Mouse (Mus musculus) brain, embryonic 14.5 days (tissue): Measurements from ENCODE around the gene Cnp. TPM values are rescaled to one million over a fixed set of nuclear protein-coding genes. Genes with fewer than 3 reads are reported as not detected.

Source experiments
- DNase-seq: peaks from one replicate; pipeline ENCODE4 v3.0.0-alpha.2; 2011; ENCODE audit warnings: low read depth
- CTCF ChIP-seq: fragments of 200-500 bp; IDR thresholded peaks from 2 replicates; pipeline ENCODE4 v1.5.1; 2012; ENCODE audit warnings: inconsistent platforms, mild to moderate bottlenecking, moderate library complexity, borderline replicate concordance; ENCODE audit not compliant: insufficient read depth, insufficient read length; ENCODE audit errors: extremely low read depth
- POLR2A ChIP-seq: fragments of 200-500 bp; IDR thresholded peaks from 2 replicates; pipeline ENCODE4 v1.6.1; 2012; ENCODE audit warnings: mild to moderate bottlenecking, inconsistent platforms, borderline replicate concordance; ENCODE audit not compliant: poor library complexity, insufficient read depth, insufficient read length, severe bottlenecking; ENCODE audit errors: extremely low read depth
- polyA plus RNA-seq: library from polyadenylated mRNA; depleted of rRNA; stranded (reverse); fragments of >200 nt; gene quantifications from 2 replicates; pipeline ENCODE4 v1.2.3, GENCODE M21; 2012

The Cnp gene
- polyA plus RNA-seq, 1 experiment: 22.4 TPM

DNA sequence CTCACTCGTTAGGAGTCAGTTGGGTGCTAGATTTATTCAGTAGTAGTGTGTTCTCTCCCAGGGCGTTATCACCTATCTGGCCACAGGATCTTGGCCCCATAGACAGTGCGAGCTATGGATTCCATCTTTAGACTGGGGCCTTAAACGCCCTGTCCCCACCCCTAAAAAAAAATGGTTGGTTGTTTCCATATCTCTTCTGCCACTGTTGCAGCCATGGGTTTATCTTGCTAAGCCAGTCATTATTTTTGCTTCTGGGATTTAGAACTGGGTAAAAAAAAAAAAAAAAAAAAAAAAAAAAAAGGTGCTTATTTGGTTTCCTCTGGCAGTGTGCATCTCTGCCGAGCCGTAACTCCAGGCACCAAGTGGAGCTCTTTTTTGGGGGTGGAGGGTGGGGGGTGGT, 10.0 kb upstream of the Cnp start:
- DNase-seq: no peak
- TF ChIP-seq POLR2A (no peak), CTCF (no peak)

DNA sequence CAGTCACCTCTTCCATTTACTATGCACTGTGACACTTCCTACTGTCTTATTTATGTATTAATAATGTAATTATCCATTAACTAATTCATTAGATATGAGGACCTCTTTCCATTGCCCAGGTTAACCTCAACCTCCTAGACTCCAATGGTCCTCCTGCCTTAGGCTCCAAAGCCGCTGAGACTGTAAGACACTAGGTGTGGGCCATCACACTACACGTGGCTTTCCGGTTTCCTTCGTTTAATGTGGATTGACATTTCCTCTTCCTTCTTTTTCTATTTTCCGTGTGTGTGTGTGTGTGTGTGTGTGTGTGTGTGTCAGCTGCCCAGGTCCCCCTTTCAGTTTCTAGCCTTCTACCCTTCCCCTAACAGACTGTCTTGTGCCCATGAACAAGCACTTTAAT, 7.5 kb upstream of the Cnp start:
- no peak for DNase-seq
- TF ChIP-seq CTCF: no peak
- no peak for TF ChIP-seq POLR2A

DNA sequence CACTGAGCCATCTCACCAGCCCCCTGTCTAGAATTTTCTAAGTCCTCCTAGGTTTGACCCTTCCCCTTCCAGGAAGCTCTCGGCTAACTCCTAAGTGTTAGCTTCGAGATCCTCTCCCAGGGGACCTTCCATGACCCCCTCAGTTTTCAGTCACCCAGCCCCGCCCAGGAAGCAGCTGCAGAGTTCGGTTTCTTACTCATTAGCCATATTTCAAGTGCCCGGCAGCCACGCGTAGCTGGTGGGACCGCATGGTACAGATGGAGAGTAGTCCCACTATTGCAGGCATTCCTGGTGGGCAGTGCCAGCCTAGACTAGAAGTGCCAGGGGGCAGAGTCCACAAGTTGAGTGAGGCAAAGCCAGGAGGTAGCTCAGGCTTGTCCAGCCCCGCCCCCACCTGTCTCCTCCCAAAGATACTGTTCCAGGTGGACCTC, 6.9 kb upstream of the Cnp start:
- no peak for DNase-seq
- TF ChIP-seq POLR2A: no peak
- TF ChIP-seq CTCF: no peak

DNA sequence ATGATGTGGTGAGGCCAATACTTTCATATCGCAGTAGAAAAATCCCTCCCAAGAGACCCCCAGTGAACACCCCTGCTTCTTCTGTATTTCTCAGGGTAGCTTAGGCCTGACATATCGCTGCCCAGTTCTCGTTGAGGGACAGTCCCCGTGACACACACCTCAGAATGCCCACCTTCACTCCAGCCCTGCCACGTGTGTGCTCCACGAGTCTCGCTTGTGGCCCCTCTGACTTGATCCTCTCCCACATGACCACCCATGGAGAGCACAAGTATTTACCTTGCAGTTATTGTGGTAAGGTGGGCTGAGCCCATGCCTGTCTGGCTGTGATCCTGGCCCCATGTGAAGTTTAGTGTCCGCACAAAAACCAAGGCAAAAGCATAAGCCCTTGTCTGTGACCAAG, 6.0 kb upstream of the Cnp start:
- TF ChIP-seq CTCF (no peak), POLR2A (no peak)
- DNase-seq: no peak

DNA sequence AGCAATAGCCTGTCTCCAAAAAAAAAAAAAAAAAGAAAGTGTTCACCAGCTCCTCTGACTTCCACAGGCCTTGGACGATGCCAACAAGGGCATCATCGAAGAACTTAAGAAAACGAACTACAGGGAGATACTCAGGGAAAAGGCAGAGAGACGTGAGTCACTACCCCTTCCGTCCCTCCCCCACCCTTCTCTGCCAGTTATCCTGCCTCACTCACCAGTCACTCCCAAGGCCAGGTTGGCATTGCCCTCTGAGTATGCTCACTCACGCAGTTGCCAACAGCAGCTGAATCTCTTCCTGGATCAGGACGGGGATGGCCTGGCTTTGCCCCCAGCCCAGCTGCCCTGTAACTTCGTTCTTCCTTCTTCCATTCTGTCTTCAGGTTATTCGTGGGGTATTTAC, 4.9 kb upstream of the Cnp start:
- TF ChIP-seq CTCF (no peak), POLR2A (no peak)

DNA sequence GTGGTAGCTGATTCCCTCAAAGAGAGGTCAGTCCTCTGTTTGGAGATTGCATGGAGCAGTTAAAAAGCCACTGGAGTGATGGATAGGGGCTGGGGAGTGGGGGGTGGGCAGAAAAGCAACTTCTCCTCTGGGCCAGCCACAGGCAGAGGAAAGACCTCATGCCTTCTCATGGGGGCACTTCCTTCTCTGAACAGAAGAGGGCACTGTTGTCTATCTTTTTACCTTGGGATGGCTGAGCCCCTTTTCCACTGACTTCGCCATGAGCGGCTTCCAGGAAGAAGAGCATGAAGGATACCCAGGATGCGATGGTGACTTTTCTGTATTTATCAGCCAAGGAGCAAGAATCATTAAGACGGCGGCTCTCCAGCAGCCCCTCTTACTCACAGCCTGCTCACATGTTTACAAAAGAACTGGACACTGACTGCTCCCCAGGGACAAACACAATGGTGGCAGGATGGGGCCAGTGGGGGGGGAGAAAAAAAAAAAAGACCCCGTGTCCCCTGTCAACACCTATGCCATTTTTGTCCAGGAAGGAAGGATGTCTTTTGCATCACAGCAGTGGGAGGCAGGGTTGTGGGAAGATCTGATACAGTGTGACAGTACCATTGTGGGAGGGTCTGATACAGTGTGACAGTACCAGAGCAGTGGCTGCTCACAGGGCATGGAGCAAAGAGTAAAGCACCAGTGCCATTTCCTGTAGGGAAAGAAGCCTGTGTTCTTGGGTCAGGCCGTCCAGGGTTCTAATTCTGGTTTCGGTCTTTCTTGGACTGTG, 4.1 kb upstream of the Cnp start:
- TF ChIP-seq CTCF: peak; percentile 93
- TF ChIP-seq POLR2A: no peak
- peak; percentile 88 for DNase-seq

More for the DNA sequence above, 4.9 kb upstream of the Cnp start:
- no peak for DNase-seq

DNA sequence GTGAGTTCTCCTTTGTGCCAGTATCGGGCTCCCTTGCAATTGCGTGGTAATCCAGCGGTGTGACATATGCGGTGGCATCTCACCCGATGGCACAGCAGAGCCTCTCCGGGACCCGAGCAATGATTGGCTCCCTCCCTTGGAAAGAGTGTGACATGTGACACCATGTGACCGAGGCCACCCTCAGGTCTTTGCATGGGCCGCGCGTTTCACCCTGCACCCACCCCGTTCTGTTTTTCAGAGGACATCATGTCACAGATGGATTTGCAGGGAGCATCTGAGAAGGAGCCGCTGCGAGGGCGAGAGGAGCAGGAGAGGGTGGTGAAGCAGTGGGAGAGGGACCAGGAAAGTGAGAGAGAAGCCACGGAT, 3.5 kb upstream of the Cnp start:
- no peak for TF ChIP-seq CTCF
- DNase-seq: peak; percentile 33

DNA sequence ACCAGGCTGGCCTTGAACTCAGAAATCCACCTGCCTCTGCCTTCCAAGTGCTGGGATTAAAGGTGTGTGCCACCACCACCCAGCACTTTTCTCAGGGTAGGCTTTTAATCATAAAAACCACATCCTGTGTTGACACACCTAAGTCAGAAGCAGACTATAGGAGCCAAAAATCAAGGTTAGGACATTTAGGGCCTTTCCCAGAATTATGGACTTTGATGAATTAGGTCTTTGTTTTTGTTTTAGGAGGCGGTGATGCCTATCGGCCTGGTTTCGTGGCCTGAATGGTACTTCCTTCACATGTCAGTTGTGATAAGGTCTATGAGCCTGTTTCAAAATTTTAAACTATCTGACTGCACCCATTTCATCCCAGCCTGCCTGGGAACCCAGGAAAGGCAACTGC, 516 bp upstream of the Cnp start:
- TF ChIP-seq CTCF: no peak
- no peak for TF ChIP-seq POLR2A
- no peak for DNase-seq

DNA sequence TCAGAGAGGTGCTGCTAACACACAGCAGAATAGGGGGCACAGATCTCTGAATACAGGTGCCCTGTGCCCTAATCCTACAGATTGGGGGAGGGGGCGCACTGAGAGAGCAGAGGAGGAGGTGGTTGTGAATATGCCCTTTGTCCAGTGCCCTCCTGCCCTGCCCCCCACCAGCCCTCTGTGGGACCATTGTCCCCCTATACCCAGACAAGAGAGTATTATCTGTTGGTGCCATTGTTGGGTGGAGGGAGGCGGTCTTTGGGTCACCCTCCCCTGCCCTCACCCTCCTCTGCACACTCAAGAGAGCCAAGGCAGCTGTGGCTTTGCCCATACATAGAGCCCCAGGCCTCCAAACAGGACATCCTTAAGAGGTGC, 766 bp downstream of the Cnp start:
- no peak for DNase-seq
- TF ChIP-seq CTCF: no peak
- no peak for TF ChIP-seq POLR2A

DNA sequence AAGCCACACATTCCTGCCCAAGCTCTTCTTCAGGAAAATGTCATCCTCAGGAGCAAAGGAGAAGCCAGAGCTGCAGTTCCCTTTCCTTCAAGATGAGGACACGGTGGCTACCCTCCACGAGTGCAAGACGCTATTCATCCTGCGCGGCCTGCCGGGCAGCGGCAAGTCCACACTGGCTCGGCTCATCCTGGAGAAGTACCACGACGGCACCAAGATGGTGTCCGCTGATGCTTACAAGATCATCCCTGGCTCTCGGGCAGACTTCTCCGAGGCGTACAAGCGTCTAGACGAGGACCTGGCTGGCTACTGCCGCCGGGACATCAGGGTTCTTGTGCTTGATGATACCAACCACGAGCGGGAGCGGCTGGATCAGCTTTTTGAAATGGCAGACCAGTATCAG, 1.6 kb downstream of the Cnp start:
- TF ChIP-seq CTCF: no peak
- TF ChIP-seq POLR2A: no peak
- DNase-seq: no peak

DNA sequence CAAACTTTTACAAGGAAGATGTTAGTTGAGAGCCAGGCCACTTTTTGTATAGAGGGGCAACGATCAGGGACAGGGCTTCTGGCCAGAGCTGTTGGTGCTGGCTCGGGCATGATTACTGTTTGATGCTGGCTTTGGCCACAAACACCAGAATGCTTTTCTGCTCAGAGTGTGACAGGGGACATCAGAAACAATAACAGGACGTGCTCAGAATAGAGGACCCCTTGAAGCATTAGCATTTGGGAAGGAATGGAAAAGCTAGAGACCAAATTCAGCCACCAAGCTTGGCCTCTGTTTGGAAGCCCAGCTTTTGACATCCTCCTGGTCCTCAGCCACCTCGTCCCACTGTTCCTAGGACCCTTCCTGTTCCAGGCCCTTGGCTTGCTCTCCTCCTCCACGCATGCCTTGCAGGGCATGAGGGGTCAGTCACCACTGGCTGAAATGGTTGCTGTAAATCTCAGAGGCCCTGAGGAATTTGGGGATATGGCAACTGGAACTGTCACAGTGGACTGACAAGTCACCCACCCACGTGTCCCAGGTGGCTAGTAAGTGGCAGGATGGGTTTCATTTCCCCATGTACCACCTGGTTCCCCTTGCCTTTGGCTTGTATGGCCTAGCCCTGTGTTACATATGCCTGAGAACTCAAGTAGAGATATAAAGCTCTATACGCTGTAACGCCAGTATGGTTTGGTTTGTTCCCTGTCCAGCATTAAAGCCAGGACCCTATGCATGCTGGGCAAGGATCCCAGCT, 3.3 kb downstream of the Cnp start:
- TF ChIP-seq POLR2A (no peak), CTCF (no peak)
- no peak for DNase-seq

DNA sequence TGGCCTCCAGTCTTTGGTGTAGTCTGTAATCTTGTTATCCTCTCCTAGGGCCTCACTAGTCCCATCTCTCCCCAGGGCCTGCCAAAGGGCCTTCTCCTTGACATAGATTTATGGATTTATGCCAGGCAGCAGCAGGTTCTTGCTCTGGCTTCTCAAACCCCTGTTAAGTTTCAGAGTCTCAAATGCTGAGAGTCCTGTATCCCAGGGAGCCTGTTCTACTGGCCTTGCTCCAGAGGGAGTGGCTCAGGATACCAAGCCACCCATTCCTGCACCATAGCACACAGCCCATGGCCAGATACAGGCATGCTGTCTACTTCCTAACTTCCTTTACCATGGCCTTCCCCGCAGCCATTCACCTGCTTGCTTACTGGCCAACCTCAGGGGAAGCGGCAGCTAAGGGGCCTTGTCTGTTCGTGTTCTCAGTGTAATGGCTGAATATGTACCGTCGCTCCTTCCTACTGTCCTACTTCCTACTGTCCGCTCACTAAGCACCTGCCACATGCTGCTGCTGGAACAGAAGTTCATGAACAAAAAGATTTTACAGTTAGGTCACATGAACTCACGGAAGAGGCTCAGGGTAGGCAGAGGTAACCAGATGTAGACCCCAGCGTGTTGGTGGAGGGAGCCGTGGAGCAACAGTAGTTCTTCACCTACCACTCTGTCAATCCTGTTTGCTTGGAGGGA, 4.6 kb downstream of the Cnp start:
- TF ChIP-seq POLR2A (no peak), CTCF (no peak)
- no peak for DNase-seq

DNA sequence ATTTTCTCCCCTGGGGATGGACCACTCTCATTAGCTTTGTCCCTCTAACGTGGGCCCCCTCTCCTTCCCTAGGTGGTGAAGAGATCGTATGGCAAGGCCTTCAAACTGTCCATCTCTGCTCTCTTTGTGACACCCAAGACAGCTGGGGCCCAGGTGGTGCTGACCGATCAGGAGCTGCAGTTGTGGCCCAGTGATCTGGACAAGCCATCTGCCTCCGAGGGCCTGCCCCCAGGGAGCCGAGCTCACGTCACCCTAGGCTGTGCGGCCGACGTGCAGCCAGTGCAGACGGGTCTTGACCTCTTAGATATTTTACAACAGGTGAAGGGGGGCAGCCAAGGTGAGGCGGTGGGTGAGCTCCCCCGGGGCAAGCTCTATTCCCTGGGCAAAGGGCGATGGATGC, 5.6 kb downstream of the Cnp start:
- DNase-seq: no peak
- TF ChIP-seq POLR2A (no peak), CTCF (no peak)
